Mouse (Mus musculus) adrenal gland, postnatal 25 days (tissue): ENCODE measurements around the gene Endou. TPM values are rescaled to one million over a fixed set of nuclear protein-coding genes. Genes with fewer than 3 reads are reported as not detected.
A peak's percentile ranks its signal among the peaks of the same experiment; 100 is the strongest.

Source experiments
- DNase-seq: peaks from one replicate; pipeline ENCODE4 v3.0.0; 2021; ENCODE audit warnings: mixed read lengths
- long read RNA-seq: library from polyadenylated mRNA; stranded (forward); transcript quantifications from one replicate; pipeline ENCODE4 v2.0.0, GENCODE M21; 2021
- total RNA-seq: library from RNA; stranded (reverse); gene quantifications from 2 replicates; pipeline ENCODE4 v1.2.3, GENCODE M21; 2021

Gene Endou
- 0.71 and 0.82 TPM in 2 replicates for total RNA-seq
- long read RNA-seq, result 0 reads

DNA sequence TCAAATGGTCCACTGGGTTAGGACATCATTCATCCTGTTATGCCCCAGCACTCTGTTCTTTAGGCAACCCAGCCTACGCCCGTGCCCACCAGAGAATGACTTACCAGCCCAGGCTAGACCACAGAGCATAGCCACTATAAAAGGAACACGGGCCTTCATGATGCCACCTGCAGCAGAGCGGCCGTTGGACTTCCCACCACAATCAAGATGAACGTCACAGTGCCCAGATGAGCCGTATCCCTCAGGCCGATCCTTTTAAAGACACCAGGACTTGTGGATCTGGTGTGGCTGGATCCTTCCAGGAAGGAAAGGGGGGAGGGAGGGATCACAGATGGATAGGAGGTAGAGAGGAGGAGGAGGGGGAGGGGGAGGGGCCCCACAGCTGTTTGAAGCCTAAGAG, at the start of gene Endou:
TSS of gene Endou (minus strand) at position 229 of the 400 bp plus-strand sequence.
- DNase-seq, result no peak

DNA sequence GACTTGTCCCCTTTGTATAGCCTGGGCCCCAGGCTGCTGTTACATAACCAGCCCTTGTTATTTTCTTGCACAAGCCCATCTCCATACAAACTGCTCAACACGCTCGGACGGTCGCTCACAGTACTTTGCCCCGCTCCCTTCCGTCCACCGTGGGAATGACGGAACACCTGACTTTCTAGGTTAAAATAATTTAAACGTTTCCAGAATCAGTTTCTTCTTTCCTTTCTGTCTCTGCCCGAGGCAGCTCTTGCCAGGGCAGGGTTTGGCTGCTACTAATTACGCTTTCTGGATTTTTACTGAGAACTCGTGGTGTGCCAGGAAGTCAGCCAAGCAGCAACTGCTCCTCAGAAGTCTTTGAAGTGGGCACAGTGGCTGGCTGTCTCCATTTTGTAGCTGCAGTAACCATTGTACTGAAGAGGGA, 49.5 kb upstream of the Endou start:
- DNase-seq, result no peak

DNA sequence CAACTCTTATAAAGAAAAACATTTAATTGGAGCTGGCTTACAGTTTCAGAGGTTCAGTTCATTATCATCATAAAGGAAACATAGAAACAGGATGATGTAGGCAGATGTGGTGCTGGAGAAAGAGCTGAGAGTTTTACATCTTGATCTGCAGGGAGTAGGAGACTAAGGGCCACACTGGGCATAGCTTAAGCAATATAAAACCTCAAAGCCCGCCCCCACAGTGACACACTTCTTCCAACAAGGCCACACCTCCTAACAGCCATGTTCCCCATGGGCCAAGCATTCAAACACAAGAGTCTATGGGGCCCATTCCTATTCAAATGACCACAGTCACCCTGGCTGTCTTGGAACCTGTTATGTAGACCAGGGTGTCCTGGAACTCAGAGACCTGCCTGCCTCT, 48.4 kb upstream of the Endou start:
- DNase-seq, result no peak

DNA sequence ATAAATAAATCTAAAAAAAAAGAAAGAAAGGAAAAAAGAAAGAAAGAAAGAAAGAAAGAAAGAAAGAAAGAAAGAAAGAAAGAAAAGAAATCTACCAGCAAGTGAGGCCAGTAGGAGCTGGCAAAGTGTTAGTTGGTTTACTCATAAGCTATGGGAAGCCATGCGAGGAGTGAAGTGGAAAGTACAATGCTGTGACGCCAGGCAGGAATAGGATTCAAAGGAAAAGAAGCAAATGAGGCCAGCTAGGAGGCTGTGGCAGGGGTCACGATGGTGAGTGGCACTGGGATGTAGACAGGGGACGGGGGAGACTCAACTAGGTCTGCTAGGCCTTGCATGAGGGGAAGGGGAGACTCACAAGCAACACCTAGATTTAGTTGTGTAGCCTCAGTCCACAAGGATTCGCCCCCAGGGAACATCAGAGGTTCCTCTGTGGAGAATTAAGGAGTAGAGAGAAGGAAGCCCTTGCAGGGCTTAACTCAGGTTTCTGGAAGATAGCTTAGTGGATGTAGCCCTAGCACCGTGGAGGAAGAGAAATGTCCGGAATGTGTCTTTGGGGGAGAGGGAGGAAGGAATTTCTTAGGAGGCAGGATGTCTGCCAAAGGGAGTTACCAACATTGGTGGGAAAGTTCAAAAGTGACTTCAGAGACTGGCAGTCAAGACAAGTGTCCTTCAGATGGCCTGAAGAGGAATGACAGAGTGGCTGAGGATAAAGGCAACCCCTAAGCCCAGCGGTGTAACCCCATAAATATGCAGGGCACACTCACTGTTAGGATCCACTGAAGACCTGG, 47.4 kb upstream of the Endou start, which contains the start of gene Slc48a1:
TSS of gene Slc48a1 (plus strand) at position 210 of the 788 bp plus-strand sequence.
- DNase-seq, result no peak

DNA sequence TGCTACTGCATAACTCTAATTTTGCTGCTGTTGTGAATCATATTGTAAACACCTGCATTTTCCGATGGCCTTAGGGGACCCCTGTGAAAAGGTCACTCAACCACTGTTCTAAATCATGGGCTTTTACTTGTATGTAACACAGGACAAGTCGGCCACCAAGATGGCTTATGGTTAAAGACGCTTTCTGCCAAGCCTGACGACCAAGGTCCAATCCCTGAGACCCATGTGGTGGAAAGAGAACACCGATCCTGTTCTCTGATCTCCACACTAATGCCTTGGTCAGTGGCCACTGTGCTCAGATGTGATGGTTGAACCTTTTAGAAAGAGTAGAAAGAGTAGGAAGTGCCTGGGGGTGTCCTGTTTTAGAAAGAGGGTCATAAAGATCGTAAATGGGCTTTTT, 45.8 kb upstream of the Endou start:
- DNase-seq, result no peak

DNA sequence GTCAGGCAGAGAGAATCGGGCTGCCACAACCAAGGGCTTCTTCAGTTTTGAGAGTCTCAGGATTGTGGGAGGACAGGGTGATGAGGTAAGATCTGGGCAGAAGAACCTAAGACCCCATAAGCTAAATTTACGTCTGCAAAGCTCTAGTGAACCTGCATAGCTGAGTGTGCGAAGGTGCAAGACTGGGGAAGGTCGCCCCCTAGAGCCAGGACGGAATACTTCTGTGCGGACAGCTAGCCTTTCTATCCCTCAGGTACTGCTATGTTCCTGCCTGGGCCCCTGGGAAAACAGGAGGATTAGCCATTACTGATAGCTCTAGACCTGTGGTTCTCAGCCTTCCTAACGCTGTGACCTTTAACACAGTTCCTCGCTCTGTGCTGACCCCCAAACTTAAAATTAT, 45.4 kb upstream of the Endou start:
- peak; percentile 82 for DNase-seq

DNA sequence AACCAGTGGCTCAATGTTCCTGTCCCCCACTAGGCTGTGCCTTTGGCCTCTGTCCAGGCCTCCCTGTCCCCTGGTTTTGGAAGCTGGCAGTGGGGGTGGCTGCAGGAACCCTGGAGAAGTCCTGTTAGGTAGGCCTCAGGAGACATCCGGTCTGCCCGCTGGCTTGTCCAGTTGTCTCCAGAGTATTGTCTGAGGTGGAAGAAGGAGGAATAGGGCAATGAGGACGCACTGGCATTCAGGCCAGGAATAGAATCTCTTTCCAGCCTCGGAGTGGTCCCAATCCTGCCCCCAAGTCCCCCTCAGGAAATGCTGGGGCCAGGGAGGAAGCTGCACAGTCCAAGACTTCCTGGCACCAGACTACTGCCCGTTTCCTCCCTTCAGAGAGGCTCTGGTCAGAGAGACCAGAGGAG, 42.8 kb upstream of the Endou start:
- no peak for DNase-seq

DNA sequence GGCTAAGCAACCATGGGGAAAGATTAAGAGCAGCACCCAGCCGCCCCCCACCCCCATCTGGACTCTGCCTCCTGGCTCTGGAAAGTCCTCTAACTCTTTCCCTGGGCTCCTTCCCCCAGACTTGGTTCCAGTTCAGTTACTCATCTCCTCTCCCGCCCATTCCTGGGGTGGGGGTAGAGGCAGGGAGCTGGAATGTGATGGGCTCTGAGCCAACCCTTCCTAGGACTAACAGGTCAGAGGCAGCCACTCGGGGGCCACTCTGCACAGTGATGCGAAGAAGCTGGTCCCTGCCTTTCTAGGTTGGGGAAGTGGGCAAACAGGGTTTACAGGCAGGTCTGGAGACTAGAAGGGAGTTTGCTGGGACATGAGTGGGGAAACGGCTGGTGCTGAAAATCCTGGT, 42.0 kb upstream of the Endou start:
- DNase-seq, result peak; percentile 63

DNA sequence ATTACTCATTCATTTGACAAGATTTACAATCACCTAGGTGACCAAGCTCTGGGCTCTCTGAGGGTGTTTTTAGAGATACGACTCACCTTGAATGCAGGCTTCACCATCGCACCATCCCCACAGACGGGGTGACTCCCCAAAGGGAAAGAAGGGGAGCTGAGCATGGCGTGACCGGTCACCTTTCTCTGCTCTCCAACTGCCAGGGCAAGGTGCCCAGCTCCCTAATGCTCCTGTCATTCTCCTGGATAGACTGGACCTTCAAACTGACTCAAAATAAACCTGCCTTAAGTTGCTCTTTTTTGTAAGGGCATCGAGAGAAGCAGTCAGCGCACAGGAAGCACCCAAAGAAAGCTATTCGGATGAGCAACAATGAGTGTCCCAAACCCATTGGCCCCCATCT, 39.1 kb upstream of the Endou start:
- DNase-seq, result no peak

DNA sequence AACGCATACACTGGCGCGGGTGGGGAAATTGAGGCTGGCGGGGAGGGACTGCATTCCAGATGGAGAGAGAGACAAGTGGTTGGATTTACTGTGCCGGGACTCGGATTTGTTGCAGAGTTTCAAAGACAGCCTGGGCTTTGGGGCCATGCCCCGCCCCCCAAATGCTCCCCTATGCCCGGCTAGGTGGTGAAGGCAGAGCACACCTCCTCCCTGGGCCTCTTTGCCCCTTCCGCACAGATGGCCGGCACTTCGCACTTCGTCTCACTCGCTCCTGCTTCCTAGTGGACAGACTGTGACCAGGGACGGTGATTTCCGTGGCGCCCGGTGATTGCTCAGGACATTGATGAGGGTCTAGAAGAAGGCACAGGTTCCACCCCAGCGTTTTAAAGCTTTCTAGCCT, 37.1 kb upstream of the Endou start:
- peak; percentile 26 for DNase-seq

DNA sequence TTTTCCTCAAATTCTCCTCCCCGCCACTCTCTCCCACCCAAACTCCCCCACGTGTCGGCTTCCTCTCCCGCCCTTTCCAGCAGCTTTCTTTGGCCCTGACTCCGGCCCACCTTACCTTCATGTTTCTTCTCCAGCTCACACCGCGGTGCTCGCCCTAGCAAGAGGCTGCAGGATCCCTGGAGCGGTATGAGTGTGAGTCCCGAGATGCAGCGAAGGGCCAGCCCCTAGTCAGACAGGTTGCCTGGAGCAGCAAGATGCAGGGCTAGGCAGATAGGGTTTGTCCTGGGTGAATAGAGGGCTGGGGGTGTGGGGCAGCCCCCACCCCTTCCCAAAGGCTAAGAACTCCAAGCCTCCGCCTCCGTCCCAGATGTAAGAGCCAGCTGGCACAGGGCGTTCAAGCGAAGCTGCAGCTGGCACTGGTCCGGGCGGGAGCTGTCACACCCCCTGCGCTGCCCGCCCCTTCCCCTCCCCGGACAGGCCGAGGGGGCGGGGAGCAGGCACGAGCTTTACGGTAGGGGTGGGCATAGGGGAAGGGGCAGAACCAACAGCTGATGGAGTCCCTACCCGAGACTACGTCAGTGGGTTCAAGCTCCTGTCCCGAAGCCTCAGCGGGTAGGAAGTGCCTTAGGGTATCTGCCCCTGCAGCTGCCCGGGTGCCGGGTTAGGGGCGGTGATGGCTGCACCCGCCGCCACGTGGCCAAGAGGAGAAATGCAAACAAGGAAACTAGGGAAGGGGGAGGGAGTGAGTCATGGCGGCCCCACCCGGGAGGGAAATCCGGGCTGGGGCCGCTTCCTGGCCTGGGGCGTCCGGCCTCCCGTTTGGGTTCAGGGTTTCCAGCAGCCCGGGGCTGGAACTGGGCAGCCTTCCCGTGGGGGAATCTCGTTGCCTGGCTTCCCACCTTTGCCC, 36.4 kb upstream of the Endou start, which contains the start of gene Rapgef3:
TSS of gene Rapgef3 (minus strand) at position 693 of the 907 bp plus-strand sequence.
- DNase-seq, result peak; percentile 82

DNA sequence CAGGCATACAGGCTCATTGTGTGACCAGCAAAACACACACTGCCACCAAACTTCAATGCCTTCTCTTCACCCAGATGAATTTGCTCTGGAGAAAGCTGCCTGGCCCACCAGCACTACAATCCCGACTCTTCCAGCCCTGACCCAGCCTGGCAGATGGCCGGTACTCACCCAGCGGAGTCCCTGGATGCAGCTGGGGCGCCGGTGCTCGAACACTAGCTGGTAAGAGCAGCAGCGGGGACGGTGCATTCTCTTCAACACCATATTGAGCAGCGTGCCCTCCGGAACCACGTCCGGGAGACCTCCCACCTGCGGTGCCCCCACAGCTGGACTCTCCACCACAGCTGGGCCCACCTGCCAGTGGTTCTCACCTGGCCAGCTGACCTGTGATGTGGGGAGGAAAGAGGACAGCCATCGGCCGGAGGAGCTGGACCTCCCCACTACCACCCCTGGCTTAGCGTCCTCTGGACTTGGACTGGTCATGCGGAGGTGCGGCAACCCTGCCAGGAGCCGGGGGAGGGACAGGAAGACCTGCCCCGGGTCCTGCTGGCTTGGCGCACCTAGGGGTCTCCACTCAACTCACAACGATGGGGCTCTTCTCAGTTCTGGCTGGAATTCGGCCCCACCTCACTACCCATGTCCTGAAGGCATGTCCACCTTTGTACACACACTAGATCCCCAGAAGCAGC, 35.6 kb upstream of the Endou start:
- DNase-seq, result no peak

DNA sequence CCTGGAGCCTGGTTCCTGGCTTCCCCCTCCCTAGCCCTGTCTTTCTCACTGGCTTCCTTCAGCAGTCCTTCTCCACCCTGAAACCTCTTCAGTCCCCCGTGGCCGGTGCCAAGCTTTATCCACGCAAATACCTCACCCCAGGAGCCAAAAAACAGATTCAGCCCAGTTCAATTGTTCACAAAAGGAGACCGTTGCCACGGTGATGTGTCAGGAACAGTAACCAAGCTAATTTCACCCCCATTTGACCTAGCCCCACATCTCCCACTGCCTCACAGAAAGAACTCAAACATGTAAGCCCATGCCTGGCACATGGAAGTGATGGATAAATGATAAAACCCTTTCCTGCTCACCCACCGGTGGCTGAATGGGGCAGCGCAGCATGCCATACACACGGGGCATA, 35.1 kb upstream of the Endou start:
- DNase-seq, result no peak

DNA sequence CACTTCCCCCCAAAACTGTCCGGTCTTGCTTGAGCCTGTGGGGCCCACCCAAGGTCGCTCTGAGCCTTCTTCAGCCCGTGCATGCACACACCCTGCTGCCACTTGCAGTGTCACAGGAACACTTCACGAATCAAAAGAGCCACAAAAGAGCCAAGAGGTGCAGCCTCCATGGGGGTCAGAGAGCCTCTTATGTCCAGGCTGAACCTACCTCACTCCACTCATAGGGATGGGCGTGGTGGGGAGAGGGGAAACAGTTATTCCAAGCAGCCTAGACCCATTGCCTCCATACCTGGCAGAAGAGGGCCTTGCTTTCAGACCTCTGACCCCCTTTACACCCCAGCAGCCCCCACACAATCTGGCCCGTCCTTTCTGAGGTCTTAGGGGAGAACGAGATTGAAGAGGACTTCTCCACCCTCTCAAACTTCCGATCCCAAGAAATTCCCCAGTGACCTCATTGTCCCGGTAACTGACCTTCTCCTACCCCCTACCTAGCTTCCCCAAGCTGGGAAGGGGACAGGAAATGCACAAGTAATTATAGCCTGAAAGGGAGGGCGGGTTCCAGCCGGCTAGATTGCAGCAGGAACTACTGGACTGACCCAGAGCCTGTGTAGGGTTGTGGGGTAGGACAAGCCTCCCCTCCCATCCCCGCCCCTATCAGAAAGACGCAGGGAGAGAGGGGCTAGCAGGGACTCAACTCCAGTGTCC, 34.1 kb upstream of the Endou start:
- no peak for DNase-seq

DNA sequence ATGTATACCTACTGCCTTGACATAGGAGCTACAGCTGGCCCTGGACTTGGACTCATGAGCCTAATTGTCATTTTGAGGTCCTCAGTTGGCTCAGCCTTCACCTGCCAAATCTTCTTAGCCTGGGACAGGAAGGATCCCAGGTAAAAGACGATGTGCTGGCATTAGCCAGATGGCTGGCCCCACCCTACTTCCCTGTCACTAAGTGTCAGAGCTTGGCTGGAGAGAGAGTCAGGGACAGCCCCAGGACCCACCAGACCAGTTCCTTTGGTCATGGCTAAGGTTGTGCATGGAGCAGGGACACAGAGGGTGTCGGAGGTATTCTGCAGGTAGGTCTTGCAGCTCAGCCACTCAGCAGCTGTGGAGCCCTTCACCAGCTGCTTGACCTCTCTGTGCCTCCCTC, 33.4 kb upstream of the Endou start:
- no peak for DNase-seq

DNA sequence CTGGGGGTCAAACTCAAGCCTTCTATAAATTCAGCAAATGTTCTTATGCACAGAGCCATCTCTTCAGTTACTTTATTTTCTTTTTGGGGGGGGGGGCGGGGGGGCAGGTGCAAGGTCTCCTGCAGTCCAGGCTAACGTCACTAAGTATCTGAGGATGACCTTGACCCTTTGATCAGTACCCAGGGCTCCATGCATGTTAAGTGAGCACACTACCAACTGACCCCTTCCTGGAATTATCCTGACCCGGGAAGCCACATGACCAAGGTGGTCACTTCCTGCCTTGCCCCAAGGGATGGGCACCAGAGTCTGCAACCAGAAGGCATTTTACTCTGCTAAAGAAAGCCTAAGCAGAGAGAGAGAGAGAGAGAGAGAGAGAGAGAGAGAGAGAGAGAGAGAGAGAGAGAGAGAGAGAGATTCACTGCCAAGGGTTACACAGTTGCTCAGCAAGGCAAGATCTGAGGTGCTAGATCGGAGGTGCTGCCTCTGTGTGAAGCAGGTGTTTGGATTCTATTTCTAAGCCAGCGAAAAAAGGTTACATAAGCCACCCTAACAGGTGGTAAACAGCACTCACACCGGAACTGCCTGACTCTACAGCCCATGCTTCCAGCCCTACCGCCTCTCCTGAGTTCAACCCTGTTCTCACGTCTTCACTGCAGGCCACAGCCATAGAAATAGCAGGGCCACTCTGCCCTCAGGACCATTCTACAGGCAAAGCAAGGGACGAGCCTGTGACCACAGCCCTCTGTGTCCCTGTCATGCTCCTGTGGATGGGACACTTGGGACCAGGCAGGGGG, 32.3 kb upstream of the Endou start:
- no peak for DNase-seq

DNA sequence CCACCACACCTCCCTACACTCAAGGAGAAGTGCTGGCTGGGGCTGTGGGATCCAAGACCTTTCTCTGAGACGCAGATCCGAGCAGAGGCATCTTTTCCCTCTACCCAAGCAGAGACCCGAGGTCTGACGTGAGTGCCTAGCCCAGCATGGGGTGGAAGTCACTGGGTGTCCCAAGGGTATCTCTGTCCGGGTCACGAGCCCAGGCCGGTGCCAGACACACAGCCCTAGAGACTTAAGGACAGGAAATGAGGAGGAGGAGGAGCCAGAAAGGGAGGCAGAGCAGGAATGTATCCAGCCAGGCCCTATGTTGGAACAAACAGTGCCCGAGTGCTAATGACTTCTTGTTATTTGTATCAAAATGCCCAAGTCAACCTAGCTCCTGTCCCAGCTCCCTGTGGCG, 31.6 kb upstream of the Endou start:
- no peak for DNase-seq

DNA sequence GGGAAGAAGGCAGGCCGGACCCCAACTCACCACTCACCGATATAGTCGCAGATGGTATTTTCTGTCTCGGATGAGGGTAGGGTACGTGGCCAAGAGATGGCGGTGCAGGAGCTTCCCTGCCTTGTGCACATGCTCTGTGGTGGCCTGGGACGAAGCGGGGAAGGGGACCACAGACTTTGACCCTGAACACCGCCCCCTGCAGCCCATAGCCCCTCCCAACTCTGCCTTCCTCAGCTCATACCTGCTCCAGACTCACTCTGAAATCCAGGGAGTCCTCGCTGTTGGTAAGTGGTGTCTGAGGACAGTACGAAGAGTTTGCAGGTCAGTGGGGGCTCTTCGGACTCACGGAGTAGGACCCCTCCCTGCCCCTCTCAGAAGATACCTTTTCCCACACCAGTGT, 30.3 kb upstream of the Endou start:
- DNase-seq, result no peak

DNA sequence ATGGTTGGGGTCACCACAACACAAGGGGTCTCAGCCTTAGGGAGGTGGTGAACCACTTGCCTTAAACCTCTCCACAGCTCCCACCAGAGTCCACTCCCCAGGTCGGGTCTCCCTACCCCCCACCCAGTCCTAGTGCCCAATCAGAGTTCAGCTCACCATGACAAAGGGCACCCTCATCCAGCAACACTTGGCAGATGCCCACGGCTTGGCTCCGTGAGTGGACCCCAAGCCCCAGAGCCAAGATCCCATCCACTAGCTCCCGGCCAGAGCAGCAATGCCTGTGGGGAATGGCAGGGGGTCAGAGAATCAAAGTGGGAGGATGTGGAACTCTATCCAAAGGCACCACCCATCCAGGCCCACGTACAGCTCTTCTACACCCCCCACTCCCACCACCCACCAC, 29.8 kb upstream of the Endou start:
- DNase-seq, result no peak

DNA sequence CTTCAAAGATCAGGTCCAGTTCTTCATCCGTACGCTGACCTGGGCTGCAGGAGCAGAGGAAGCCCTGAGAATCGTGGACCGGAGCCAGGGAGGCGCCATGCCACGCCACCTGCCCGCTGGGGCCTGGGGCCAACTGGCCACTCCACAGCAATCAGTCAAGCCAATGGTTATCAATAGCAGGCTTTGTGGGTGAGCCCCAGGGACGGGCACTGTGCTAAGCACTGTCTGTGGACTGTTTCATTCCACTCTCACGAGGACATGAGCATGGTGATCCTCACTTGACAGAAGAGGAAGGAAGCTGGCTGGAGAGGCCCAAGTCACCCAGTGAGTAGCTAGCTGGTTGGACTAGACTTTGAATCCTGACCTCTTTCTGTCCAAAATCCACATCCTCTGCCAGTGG, 28.9 kb upstream of the Endou start:
- DNase-seq, result no peak

DNA sequence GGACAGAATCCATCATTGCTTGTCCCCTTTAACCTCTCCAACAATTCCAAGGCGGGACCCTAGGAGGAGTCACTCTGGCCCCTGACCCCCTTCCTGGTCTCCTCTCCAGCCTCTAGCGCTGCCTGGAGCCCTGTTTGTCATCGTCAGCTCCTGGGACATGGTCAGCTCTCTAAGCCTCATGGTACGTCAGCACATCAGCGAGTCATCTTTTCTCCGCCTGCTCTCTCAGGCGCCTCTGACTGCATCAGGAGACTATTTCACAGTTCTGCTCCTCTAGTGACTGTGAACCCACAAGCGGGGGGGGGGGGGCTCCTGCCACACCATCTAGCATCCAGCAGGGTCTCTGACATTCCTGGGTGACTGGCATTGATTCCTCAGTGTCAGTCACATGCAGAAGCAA, 24.2 kb upstream of the Endou start:
- DNase-seq, result no peak
